Mouse (Mus musculus): ENCODE measurements around the gene Slc44a3.

- TF ChIP-seq CTCF (IDR thresholded peaks at IDR 0.05; ENCODE audit: low read depth): no peak
- TF ChIP-seq EP300 (IDR thresholded peaks at IDR 0.05; ENCODE audit: low read depth): no peak
Measured at GRCm38 (mm10) chr3:121444414-121444813, 87.8 kb downstream of the Slc44a3 start.
